Mouse (Mus musculus): ENCODE results near the gene Zfp382. TPM values are rescaled to one million over a fixed set of nuclear protein-coding genes. Genes with fewer than 3 reads are reported as not detected.
A peak's percentile ranks its signal among the peaks of the same experiment; 100 is the strongest.

The Zfp382 gene
- polyA plus RNA-seq (2012; ENCODE audit: insufficient read depth, insufficient read length, low replicate concordance, missing spikeins) = not detected in 2 replicates

GRCm38 (mm10) chr7:30121308-30122187 lies at the start of gene Zfp382:
Gene Zfp382, plus strand, starts transcription at chr7:30121942.
- H3K4me1 ChIP-seq (ENCODE audit: control insufficient read depth, insufficient read depth, low read length) = peaks cover 4% of the 10 kb centered on the region
- peak within 1 kb of the TSS; percentile 75 for H3K4me3 ChIP-seq (ENCODE audit: insufficient read depth, low read depth, low read length)
- TF ChIP-seq CTCF (IDR thresholded peaks at IDR 0.05; ENCODE audit: insufficient read depth, low read depth, low read length) = no peak
- peak; percentile 93 for TF ChIP-seq POLR2A (IDR thresholded peaks at IDR 0.05; ENCODE audit: insufficient read depth, low read depth, low read length)
- H3K27ac ChIP-seq (ENCODE audit: insufficient read depth, low read depth, low read length) = peak within 1 kb of the TSS; percentile 75
- WGBS = under 1% methylated on average over 61 of the region's 61 CpGs

GRCm38 (mm10) chr7:30072146-30073028 lies 49.4 kb upstream of the Zfp382 start, which contains the start of gene Zfp82:
Gene Zfp82, minus strand, starts transcription at chr7:30072900.
- under 1% methylated on average over 50 of the region's 50 CpGs for WGBS
- H3K4me1 ChIP-seq (ENCODE audit: control insufficient read depth, insufficient read depth, low read length) = peaks cover 4% of the 10 kb centered on the region; the same call in 1 of the 2 replicates
- H3K27ac ChIP-seq (ENCODE audit: insufficient read depth, low read depth, low read length) = no peak within 1 kb of the TSS
- H3K4me3 ChIP-seq (ENCODE audit: insufficient read depth, low read depth, low read length) = peak within 1 kb of the TSS; percentile 61
- no peak for TF ChIP-seq CTCF (IDR thresholded peaks at IDR 0.05; ENCODE audit: insufficient read depth, low read depth, low read length)
- TF ChIP-seq POLR2A (IDR thresholded peaks at IDR 0.05; ENCODE audit: insufficient read depth, low read depth, low read length) = peak; percentile 67

- TF ChIP-seq CTCF (IDR thresholded peaks at IDR 0.05; ENCODE audit: insufficient read depth, low read depth, low read length) (no peak), POLR2A (IDR thresholded peaks at IDR 0.05; ENCODE audit: insufficient read depth, low read depth, low read length) (no peak)
- WGBS = 39% methylated on average over 9 of the region's 9 CpGs
- peaks cover 10% of the 10 kb centered on the region for H3K4me1 ChIP-seq (ENCODE audit: control insufficient read depth, insufficient read depth, low read length)
- H3K27ac ChIP-seq (ENCODE audit: insufficient read depth, low read depth, low read length) = no peak overlapping the region
- no peak overlapping the region for H3K4me3 ChIP-seq (ENCODE audit: insufficient read depth, low read depth, low read length)
These were observed 35.2 kb upstream of the Zfp382 start for GRCm38 (mm10) chr7:30086524-30086923.

GRCm38 (mm10) chr7:30089405-30089804 lies 32.3 kb upstream of the Zfp382 start:
- TF ChIP-seq CTCF (IDR thresholded peaks at IDR 0.05; ENCODE audit: insufficient read depth, low read depth, low read length) (no peak), POLR2A (IDR thresholded peaks at IDR 0.05; ENCODE audit: insufficient read depth, low read depth, low read length) (no peak)
- Histone ChIP-seq H3K4me3 (ENCODE audit: insufficient read depth, low read depth, low read length) (no peak overlapping the region), H3K27ac (ENCODE audit: insufficient read depth, low read depth, low read length) (no peak overlapping the region), H3K4me1 (ENCODE audit: control insufficient read depth, insufficient read depth, low read length) (peaks cover 10% of the 10 kb centered on the region)
- WGBS = 10% methylated on average over 6 of the region's 6 CpGs

GRCm38 (mm10) chr7:30090092-30090969 lies 31.4 kb upstream of the Zfp382 start, which contains the start of the genes Gm26920 and Zfp566:
Gene Gm26920, minus strand, starts transcription at chr7:30090410.
Gene Zfp566, minus strand, starts transcription at chr7:30090527.
- TF ChIP-seq CTCF (IDR thresholded peaks at IDR 0.05; ENCODE audit: insufficient read depth, low read depth, low read length) (no peak), POLR2A (IDR thresholded peaks at IDR 0.05; ENCODE audit: insufficient read depth, low read depth, low read length) (peak; percentile 76)
- under 1% methylated on average over 40 of the region's 40 CpGs for WGBS
- peaks cover 10% of the 10 kb centered on the region for H3K4me1 ChIP-seq (ENCODE audit: control insufficient read depth, insufficient read depth, low read length)
- peak within 1 kb of the TSS; percentile 69 for H3K4me3 ChIP-seq (ENCODE audit: insufficient read depth, low read depth, low read length)
- H3K27ac ChIP-seq (ENCODE audit: insufficient read depth, low read depth, low read length) = peak within 1 kb of the TSS; percentile 70

- Histone ChIP-seq H3K4me1 (ENCODE audit: control insufficient read depth, insufficient read depth, low read length) (peaks cover 9% of the 10 kb centered on the region), H3K27ac (ENCODE audit: insufficient read depth, low read depth, low read length) (0 out of 2 replicates have a peak overlapping the region, but pooled peaks have one; percentile 43), H3K4me3 (ENCODE audit: insufficient read depth, low read depth, low read length) (peak overlapping the region; percentile 30)
- 4% methylated on average over 9 of the region's 9 CpGs for WGBS
- TF ChIP-seq POLR2A (IDR thresholded peaks at IDR 0.05; ENCODE audit: insufficient read depth, low read depth, low read length) (no peak), CTCF (IDR thresholded peaks at IDR 0.05; ENCODE audit: insufficient read depth, low read depth, low read length) (no peak)
These were observed 30.7 kb upstream of the Zfp382 start for GRCm38 (mm10) chr7:30090970-30091585.

- no peak for TF ChIP-seq CTCF (IDR thresholded peaks at IDR 0.05; ENCODE audit: insufficient read depth, low read depth, low read length)
- no peak for TF ChIP-seq POLR2A (IDR thresholded peaks at IDR 0.05; ENCODE audit: insufficient read depth, low read depth, low read length)
- Histone ChIP-seq H3K4me3 (ENCODE audit: insufficient read depth, low read depth, low read length) (no peak overlapping the region), H3K27ac (ENCODE audit: insufficient read depth, low read depth, low read length) (no peak overlapping the region), H3K4me1 (ENCODE audit: control insufficient read depth, insufficient read depth, low read length) (peaks cover 11% of the 10 kb centered on the region)
- 84% methylated on average over 9 of the region's 9 CpGs for whole genome bisulfite sequencing
These were observed 29.1 kb upstream of the Zfp382 start for GRCm38 (mm10) chr7:30092666-30093065.
